Mouse (Mus musculus) spleen, postnatal 4 days (tissue): ENCODE results near the gene Eno1.

Experiments
- DNase-seq, 2 experiments: peaks; one replicate each; pipeline ENCODE4 v3.0.0; 2022; ENCODE audit warnings: low spot score in 2 of 2

Eno1 gene

DNA sequence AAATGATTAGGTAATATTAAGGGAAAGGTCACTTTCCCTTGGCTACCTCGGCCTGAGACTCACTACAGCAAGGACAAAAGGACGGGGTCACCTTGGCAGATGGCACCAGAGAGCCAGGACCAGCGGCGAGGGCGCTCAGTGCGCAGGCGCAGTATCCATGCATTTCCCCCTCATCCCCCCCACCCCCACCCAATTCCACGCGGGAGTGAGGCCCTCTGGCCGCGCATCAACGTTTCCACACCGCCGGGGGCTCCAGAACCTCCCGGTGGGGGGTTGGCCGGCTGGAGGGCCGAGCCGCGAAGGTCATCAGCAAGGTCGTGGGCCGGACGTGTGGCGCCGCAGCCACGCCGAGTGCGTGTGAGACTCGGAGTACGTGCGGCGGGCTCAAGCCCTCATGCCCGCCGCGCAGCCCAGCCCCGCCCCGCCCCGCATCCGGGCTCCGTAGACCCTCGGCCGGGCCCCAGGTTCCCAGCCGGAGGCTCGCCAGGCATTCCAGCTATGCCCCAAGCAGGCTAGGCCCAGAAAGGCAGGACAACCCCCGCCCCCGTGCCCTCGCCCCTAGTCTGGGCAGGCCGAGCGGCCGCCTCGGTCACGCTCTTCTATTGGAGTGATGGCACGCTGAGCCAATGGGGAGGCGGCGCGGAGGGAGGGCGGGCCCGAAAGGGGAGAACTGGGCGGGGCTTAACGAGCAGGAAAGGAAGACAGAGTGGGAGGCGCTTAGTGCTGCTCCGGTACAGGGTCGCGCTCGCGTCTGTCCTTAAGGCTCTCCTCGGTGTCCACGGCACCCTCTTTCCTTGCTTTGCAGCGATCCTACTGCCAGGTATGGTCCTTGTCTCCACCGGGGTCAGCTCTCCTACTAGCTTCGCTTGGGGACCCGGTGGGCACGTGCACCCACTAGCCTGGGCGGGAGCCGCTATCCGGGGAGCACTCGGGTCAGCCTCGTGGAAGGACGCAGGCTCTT lies at the start of gene Eno1:
Eno1 (plus strand) TSS at position 201 of the 961 bp plus-strand sequence.
- peak; percentile 96 to 99 for DNase-seq

DNA sequence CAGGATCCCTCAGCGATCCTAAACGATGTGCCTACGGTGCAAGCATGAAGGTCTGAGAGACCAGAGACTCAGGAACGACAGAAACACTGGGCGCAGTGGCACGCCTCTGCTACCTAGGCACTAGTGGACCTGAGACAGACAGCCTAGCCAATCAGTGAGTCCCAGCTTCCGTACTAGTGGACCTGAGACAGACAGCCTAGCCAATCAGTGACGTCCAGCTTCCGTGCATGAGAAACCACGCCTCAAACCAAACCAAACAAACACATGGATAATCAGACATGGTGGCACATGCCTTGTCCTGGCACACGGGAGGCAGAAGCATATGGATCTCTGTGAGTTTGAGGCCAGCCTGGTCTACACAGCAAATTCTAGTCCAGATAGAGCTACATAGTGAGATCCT lies 48.3 kb upstream of the Eno1 start:
- no peak for DNase-seq

DNA sequence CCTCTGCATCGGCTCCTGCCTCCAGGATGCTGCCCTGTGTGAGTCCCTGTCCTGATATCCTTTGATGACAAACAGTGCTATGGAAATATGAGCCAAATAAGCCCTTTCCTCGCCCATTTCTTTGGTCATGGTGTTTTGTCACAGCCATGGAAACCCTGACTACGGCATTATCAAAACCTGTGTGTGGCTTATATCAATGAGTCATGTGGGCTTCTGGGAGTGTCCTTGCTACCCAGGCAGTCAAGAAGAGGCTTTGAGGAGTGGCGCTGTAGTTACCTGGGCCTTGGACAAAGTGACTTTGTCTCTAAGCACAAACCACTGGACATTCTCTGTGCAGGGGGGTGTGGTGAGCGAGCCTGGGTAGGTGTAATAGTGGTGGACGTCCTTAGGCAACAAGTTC lies 44.3 kb upstream of the Eno1 start:
- no peak for DNase-seq

DNA sequence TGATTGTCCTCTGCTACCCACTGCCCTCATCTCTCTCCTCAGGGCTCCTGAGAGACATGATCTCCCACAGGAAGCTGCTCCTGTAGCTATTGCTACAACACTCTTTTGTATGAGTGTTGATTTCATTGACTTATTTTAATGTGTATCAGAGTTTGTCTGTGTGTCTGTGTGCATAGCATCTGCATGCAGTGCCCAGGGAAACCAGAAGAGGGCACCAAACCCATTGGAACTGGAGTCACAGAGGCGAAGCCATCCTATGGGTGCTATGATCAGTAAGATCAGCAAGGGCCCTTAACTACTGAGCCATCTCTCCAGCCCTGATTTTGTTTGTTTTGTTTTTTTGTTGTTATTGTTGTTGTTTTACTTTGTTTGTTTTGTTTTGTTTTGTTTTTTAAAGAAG lies 42.6 kb upstream of the Eno1 start:
- DNase-seq = peak; percentile 63 to 86

DNA sequence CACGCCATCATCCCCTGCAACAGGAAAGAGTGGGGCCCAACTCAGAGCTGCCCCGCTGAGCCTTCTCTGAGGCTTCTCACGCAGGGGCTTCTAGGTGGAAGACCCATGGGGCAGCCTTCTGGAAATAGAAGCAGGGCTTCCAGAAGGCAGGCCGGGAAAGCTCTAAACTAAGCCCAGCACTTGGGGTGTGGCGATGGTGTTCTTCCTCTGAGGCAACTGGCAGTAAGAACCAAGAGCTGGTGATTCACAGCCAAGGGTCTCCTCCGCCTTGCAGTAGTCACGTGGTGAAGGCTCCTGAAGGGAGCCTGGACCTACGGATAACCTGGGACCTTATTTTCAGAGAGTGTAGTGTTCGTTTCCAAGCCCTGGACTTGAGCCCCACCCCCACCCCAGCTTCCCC lies 38.3 kb upstream of the Eno1 start:
- DNase-seq = no peak

DNA sequence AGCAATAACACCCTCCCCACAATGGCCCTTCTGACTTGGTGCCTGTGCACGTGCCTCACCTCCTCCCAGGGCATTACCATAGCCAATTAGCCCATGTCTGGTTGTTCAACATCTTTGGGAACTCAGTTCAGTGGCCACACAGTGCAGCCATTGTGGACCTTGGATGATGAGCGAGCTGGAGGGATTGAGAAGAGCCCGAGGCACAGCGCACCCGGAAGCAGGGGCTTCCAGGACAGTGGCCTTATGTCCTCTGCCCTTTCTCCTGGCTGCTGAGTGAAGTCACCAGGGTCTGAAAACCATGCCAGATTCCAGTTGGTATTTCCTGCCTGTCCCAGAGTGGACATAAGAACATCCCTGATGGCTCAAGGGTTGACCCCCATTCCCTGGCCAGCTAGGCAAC lies 35.3 kb upstream of the Eno1 start, which contains the start of gene Car6:
Car6 (minus strand) TSS at position 101 of the 400 bp plus-strand sequence.
- no peak for DNase-seq

DNA sequence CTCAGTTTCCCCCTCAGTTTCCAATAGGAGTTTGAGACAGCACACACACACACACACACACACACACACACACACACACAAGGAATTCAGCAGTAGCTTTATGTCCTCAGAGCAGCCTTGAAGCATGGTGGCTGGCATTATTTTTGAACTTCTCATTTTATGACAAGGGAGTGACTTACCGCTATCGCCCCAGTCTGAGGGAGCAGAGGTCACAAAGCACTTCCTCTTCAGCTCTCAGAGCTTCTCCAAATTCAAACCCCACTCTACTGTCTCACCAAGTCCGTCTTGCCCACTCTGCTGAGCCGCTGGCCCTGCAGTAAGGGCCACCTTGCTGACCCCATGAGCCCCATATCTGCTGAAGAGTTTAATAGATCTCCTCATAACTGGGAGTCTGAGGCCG lies 33.8 kb upstream of the Eno1 start:
- DNase-seq = peak in 1 of 2 experiments; percentile 22

DNA sequence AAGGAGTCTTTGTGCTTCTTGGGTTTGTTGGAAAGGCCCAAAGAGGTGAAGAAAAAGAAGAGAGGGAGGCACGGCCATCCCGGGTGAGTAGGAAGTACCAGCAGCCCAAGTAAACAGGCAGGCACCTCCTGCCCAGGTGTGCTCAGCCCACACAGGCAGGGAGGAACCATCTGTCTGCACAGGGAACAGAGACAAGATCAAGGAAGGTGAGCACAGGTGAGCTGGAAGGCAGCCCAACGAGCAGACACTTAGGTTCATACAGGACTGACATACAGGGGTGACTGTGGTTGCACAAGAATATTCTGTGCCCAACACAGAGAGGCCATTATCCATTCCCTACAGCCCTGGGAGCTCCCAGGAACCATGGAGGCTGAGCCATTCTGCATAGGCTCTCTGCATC lies 31.6 kb upstream of the Eno1 start:
- no peak for DNase-seq

DNA sequence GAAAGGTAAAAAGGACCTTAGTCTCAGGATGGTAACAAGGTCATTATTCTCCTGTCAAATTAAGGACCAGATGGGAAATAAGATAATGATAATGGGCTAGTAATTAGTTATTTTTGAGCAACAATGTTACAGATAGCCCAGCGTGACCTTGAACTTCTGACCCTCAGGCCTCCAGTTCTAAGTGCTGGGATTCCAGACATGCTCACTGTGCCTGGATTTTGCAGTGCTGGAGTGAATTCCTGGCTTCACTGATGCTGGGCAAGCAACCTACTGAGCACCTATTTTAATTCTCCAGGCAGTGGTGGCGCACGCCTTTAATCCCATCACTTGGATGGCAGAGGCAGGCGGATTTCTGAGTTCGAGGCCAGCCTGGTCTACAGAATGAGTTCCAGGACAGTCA lies 26.8 kb upstream of the Eno1 start:
- DNase-seq = no peak

DNA sequence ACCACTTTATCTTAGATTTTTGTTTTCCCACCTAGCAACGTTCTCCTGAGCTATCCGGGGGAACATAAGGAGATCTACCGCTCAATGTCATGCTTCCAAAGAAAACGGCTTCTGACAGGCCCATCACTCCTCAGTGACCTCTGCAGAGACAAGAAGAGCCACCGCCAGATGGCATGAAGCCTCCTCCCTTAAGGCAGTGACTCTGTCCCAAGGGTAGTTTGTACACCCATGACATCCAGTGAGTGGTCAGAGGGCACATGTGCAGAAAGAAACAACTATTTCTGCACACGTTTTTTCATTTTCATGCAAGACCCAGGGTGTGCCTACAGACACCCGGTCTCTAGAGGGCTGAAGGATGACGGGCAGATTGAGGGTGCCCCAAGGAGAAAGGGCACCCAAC lies 26.2 kb upstream of the Eno1 start:
- no peak for DNase-seq

DNA sequence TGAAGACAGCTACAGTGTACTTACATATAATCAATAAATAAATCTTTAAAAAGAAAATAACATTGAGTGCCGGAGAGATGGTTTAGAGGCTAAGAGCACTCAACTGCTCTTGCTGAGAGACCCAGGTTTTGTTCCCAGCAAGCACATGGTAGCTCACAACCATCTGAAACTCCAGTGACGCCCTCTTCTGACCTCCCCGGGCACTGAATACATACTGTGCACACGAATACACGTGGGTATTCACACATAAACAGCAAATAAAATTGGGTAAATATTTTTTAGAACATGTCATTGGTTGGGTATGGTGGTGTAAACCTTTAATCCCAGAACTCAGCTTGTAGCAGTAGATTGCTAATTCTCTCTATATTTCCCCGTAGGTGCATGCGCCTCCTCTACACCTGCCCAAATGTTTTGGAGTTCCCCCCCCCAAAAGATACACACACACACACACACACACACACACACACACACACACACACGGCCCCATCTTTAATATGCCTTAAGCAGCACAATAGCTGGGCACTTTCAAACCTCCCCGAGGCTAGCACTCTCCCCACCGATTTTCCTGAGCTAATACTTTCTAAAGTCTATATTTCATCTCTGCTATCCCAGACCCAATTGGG lies 24.5 kb upstream of the Eno1 start:
- no peak for DNase-seq

DNA sequence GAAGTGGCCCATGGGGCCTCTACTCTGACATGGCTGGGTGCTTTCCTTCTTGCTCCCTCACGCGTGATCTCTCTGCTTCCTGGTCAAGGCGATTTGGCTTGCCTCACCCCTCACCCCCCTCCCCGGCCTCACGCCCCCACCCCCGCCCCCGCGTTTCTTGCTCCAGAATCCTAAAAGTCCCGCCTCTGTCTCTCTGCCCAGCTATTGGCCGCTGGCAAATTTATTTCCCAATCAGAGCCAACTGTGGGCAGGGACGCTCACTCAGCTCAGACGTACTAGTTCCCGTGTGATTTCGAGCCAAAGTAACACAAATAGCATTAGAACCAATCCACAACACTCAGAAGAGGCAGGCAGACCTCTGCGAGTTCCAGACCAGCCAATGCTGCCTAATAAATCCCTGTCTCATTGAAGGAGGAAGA lies 24.0 kb upstream of the Eno1 start:
- peak; percentile 43 to 71 for DNase-seq

DNA sequence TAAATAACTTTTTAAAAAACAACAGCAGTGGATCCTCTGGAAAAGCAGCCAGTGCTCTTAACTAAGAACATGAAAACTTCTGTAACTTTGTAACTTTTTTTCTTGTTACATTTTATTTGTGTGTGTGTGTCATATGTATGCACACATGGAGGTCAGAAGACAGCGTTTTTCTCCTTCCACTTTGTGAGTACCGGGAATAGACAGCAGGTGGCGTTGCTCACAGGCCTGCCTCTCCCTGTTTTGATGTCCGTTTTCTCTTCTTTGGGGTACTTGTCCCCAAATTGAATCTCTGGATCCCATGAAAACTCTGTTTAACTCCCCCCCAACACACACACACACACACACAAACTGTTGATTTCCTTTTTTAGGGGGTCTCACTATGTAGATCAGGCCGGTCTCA lies 22.6 kb upstream of the Eno1 start:
- DNase-seq = no peak

DNA sequence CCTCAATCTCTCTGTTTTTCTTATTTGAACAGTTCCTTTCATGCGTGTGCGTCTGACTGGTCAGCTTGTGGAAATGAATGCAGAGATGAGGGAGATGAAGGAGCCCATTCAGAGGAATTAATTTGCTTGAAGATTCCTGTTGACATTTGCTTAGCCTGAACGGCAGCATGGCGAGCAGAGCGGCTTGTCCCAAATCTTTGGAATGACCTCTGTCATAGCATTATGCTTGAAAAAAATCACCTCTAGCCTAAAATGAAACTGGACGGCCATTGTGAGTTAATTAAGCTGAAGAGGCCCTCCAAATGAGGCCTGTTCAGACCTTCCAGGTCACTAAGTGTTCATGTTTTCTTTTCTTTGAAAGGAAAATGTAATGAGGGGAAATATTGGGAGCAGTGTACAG lies 20.1 kb upstream of the Eno1 start:
- no peak for DNase-seq

DNA sequence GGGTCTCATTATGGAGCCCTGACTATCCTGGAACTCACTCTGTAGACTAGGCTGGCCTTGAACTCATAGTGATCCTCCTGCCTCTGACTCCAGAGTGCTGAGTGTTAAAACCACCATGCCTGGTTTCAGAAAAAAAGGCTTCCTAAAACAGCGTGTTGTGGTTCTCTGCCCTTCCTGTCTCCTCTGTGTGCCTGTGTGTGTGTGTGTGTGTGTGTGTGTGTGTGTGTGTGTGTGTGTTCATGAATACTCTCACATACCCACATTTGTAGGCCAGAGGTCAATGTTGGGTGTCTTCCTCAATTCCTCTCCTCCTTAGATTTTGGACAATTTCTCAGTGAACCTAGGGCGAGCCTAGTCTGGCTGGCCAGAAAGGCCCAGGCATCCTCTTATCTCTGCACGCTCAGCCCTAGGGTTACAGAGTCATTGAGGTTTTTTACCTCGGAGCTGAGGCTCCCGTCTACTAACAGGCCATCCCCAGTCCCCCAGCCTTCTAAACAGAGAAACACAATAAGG lies 19.4 kb upstream of the Eno1 start:
- no peak for DNase-seq

DNA sequence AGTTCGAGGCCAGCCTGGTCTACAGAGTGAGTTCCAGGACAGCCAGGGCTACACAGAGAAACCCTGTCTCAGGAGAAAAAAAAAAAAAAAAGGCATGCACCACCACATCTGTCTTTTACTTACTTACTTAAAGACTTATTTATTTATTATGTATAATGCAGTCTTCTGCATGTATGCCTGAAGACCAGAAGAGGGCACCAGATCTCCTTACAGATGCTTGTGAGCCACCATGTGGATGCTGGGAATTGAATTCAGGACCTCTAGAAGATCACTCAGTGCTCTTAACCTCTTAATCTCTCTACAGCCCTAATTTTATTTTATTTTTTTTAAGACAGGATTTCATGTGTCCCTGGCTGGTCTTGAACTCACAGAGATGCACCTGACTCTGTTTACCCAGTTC lies 18.6 kb upstream of the Eno1 start:
- DNase-seq = no peak

DNA sequence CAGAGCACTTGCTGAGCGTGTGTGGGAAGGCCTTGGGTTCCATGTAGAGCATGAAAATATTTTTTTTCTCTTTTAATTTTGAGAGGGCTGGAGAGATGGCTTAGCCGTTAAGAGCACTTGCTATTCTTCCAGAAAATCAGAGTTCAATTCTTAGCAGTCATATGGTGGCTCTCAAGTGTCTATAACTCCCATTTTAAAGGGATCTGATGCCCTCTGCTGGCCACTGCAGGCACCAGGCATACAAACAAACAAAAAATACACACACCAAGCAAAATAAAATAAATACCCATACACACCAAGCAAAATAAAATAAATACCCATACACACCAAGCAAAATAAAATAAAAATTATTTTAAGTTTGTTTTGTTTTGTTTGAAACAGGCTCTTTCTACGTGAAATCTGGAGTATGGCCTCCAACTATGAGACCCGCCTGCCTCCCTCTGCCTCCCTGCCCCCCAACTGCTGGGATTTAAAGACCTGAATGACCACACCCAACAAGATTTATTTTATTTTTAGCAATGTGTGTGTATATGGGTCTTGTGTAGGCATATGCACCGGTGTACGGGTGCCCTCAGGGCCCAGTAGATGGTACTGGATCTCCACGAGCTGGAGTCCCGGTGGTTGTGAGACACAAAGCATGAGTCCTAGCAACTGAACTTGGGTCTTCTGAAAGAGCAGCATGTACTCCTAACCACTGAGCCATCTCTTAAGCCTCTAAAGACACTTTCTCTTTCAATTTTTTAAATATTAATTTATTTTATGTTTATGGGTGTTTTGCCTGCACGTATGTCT lies 16.8 kb upstream of the Eno1 start:
- DNase-seq = peak; percentile 51 to 76

DNA sequence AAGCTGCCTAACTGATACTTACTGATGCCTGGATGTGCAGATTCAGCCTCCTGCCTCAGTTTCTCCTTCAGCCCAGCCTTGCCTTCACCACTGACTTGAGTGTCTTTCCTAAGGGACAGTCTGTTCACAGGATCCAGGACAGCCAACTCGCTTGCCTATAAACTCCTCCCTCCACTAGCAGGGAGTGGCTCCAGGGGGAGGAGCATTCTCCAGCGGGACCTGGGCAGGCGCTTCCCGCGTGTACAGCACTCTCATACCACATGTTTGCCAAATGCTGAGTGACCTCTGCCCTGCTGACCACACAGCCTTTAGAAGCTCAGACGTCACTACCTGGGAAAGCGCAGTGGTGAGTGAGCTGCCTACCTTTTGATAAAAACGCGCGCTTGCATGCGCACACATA lies 15.9 kb upstream of the Eno1 start:
- DNase-seq = no peak

DNA sequence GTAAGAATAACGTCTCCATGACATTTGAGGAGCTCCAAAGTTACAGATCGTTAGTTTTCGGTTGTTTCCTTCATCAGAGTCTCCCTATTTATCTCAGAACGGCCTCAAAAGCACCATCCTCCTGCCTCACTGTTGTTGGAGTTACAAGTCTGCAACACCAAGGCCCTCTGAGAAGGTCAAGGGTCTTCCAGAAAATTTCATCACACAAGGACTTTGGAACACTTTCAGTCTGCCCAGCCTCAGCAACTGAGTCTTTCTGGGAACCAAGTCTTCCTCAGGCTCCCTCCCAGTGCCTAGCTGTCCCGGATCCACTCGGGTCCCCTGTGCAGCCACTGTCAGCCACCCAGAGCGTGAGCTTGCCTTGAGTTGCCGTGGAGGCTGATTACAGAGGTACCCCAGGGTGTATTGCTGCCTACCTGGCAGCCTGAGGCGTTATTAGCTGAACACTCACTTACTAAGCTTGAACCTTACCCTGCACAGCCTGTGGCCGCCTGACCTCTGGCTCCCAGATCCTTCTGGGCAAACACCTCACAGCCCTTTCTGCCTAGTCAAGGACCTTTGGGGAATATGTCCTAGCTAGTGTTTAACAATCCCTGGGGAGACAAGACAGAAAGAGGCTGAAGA lies 15.4 kb upstream of the Eno1 start:
- no peak for DNase-seq

DNA sequence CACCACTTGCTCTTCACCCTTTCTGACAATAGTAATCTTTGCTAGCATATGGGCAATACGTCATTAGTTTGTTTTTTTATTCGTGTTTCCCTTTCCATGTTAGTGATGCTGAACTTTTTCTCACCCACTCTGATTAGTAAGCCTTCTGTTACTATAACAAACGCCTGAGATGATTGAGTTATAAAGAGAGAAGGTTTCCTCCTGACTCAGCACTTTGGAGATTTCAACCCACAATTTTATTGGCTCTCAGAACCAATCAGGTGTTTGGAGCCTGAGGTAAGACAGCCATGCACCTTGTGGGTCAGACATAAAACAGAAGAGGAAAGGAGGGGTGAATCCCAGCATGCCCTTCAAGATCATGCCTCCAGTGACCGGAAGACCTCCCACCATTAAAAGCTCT lies 12.7 kb upstream of the Eno1 start:
- no peak for DNase-seq

DNA sequence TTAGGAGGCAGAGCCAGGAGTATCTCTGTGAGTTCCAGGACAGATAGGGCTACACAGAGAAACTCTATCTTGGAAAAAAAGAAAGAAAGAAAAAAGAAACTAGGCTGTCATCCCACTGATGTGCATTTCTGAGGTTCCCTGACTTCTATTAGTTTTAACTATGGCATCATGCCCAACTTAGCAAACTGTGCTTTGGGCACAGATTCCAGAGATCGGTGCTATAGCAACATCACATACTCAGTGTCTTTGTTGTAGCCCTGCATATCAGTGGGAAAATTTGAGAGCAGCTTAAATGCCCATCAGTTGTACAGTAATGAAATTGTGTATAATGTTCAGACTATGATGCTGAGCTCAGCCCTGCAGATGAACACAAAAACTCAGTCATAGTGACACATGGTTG lies 10.8 kb upstream of the Eno1 start:
- DNase-seq = no peak
